Mouse (Mus musculus) liver, embryonic 16.5 days (tissue): ENCODE measurements around the gene Hist2h2bb. TPM values are rescaled to one million over a fixed set of nuclear protein-coding genes. Genes with fewer than 3 reads are reported as not detected.
"Not testable (repeated sequence)": the region's sequence is repeated elsewhere in the genome, so short reads cannot be mapped to it uniquely, and the experiment has no call there.

ENCODE experiments used
- ATAC-seq: fragments of 200-750 bp; cut with Nextera tagmentation; 2 replicates; pipeline ENCODE4 v1.8.0; 2017; ENCODE audit warnings: low read depth, mild to moderate bottlenecking, moderate number of reproducible peaks, moderate library complexity
- H3K27ac ChIP-seq: fragments of 300-500 bp; sonication (generic); 2 replicates; pipeline ENCODE4 v1.5.1; 2014; ENCODE audit warnings: mild to moderate bottlenecking, low read length
- H3K27me3 ChIP-seq: fragments of 300-500 bp; sonication (generic); 2 replicates; pipeline ENCODE4 v1.6.1; 2014; ENCODE audit warnings: low read depth, low read length, mixed read lengths; ENCODE audit not compliant: control insufficient read depth, insufficient read depth
- H3K36me3 ChIP-seq: fragments of 300-500 bp; sonication (generic); 2 replicates; pipeline ENCODE4 v1.6.1; 2014; ENCODE audit warnings: mild to moderate bottlenecking; ENCODE audit not compliant: control insufficient read depth, insufficient read depth
- H3K4me1 ChIP-seq: fragments of 300-500 bp; sonication (generic); 2 replicates; pipeline ENCODE4 v1.6.1; 2014; ENCODE audit warnings: low read depth, low read length, mixed read lengths; ENCODE audit not compliant: control insufficient read depth
- H3K4me2 ChIP-seq: fragments of 300-500 bp; sonication (generic); 2 replicates; pipeline ENCODE4 v1.6.1; 2014; ENCODE audit warnings: low read depth, low read length, mixed read lengths
- H3K4me3 ChIP-seq: fragments of 300-500 bp; sonication (generic); 2 replicates; pipeline ENCODE4 v1.5.1; 2014; ENCODE audit warnings: low read depth, mild to moderate bottlenecking, low read length
- H3K9ac ChIP-seq: fragments of 300-500 bp; sonication (generic); 2 replicates; pipeline ENCODE4 v1.6.1; 2014; ENCODE audit warnings: low read depth, low read length
- H3K9me3 ChIP-seq: fragments of 300-500 bp; sonication (generic); replicated peaks from 2 replicates; pipeline ENCODE4 v1.6.1; 2016; ENCODE audit warnings: low read length; ENCODE audit not compliant: control insufficient read depth
- WGBS: fragments of 180-500 bp; shearing (Covaris S2); extraction: QIAGEN DNeasy Blood & Tissue Kit; methylation state at CpG from one replicate; pipeline ENCODE4 v1.1.7; 2014; ENCODE audit not compliant: insufficient replicate concordance; 5-methylcytosine and 5-hydroxymethylcytosine counted together
- polyA plus RNA-seq: library from polyadenylated mRNA; unstranded; fragments of >200 nt; fragmentation: Nextera tagmentation; extraction: Ambion mirVana; gene quantifications from 2 replicates; pipeline ENCODE4 v1.2.1, GENCODE M21; 2015

Hist2h2bb gene
- polyA plus RNA-seq, 1 experiment from 2014 or later = 17.9 TPM

DNA sequence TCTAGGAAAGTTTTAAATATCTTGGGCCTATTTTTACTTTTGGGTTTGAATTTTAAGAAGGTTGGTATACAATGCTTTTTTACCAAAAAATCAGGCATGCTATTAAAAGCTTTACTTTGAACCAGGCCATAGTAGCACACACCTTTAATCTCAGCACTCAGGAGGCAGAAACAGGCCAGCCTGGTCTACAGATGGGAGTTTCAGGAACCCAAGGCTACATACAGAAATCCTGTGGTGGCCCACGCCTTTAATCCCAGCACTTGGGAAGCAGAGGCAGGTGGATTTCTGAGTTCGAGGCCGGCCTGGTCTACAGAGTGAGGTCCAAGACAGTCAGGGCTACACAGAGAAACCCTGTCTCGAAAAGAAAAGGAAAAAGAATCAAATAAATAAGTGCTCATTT is 2.0 kb upstream of the Hist2h2bb start:
- WGBS = 64% methylated on average over 4 of the region's 4 CpGs
- peak overlapping the region; percentile 73 for H3K4me2 ChIP-seq
- H3K9me3 ChIP-seq = no peaks in the 10 kb centered on the region
- ATAC-seq = no peak
- H3K27me3 ChIP-seq = no peaks in the 10 kb centered on the region
- H3K27ac ChIP-seq = peak overlapping the region; percentile 96
- no peaks in the 10 kb centered on the region for H3K36me3 ChIP-seq
- H3K4me1 ChIP-seq = peaks cover 36% of the 10 kb centered on the region
- peak overlapping the region; percentile 64 for H3K9ac ChIP-seq
- peak overlapping the region; percentile 54 for H3K4me3 ChIP-seq

DNA sequence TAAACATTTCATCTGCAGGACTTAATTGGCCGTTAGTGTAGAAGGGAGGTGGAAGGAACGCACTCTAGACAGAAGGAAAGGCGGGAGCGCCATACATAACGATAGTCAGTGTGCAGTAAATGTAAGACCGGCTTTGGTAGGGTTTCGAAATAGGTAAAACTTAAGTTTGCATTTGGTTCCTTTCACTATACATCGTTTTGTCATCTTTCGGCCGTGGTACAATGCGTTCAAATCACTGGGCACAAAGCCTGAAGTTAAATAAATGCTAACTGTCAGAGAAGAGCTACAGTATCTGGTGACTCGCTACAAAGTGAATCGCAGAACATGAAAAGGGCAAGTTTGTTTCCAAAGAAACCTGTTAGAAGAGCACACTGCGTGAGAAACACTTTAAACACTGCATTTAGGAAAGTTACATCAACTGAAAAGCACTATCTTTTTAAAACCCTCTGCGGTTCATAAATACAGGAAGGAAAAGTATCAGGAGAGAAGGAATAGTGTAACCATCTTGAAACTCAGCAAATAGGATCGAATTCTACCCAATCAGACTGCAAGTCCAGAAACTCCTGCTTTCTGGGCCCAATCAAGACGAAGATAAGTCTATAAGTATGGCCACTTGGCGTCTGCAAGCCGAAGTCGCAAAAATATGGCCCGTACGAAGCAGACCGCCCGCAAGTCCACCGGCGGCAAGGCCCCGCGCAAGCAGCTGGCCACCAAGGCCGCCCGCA is 1.3 kb upstream of the Hist2h2bb start, which contains the start of gene Hist2h3b:
Gene Hist2h3b (plus strand): TSS at position 604 of the 725 bp plus-strand sequence.
- peak within 1 kb of the TSS; percentile 73 for H3K4me2 ChIP-seq
- peak within 1 kb of the TSS; percentile 82 for H3K9ac ChIP-seq
- no peaks in the 10 kb centered on the region for H3K9me3 ChIP-seq
- H3K4me1 ChIP-seq = peaks cover 36% of the 10 kb centered on the region
- peak within 1 kb of the TSS; percentile 66 for H3K4me3 ChIP-seq
- H3K27me3 ChIP-seq = no peaks in the 10 kb centered on the region
- no peaks in the 10 kb centered on the region for H3K36me3 ChIP-seq
- WGBS = 22% methylated on average over 30 of the region's 30 CpGs
- peak within 1 kb of the TSS; percentile 98 for H3K27ac ChIP-seq
- peak; percentile 44 for ATAC-seq

DNA sequence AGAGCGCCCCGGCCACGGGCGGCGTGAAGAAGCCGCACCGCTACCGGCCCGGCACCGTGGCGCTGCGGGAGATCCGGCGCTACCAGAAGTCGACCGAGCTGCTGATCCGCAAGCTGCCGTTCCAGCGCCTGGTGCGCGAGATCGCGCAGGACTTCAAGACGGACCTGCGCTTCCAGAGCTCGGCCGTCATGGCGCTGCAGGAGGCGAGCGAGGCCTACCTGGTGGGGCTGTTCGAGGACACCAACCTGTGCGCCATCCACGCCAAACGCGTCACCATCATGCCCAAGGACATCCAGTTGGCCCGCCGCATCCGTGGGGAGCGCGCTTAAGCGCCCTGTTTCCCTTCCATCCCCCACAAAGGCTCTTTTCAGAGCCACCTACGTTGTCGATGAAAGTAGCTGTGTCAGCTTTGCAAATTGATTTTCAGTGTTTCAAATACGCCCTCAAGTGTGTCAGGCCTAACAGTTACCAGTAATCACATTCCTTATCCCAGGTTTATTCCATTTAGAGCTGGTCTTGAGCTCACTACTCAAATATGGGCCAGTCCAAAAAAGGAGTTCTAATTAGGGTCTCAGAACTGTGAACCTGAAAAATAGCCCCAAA is 675 bp upstream of the Hist2h2bb start:
- peak; percentile 27 for ATAC-seq
- Histone ChIP-seq H3K4me1 (peaks cover 35% of the 10 kb centered on the region), H3K4me3 (peak overlapping the region; percentile 64), H3K9ac (peak overlapping the region; percentile 82), H3K4me2 (peak overlapping the region; percentile 73), H3K27ac (peak overlapping the region; percentile 98)
- H3K27me3 ChIP-seq, H3K9me3 ChIP-seq, H3K36me3 ChIP-seq: not testable (repeated sequence)
- 0% methylated on average over 11 of the region's 44 CpGs for WGBS

DNA sequence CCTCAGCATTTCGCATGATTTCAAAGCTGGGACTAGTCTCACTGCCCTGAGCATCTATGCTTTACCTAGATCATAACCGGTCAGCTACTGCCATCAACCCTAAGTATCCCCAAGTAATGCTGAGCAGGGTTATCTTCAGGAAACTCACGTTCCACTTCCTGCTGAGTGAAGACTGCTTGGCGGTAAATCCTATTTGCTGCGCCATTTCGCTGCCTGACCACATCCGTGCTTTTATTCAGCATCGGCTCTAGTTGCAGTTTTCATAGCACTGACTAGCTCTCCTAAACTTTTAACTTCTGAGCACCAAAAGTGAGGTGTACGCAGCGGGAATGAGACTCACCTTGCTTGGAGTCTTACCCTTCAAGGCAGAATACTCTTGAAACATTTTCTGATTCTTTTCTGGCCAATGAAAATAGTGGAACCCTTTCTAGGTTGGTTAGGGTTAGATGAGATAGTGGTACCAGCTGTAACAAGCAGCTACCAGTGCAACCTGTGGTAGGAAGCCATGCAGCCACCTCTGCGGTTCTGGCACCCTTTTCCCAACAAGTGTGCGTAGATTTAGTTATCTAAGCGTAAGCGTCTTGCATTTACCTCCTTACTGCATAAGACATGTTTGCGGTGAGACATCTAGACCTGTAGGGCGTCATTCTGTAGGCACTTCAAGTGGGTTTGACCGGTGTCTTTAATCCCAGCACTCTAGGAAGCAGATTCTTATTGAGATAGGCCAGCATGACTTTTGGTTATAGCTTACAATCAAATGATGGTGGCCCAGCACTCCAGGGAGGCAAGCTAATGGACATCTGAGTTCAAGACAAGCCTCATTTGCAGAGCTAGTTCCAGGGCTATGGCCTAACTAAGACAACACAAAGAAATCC is 4.3 kb downstream of the Hist2h2bb start:
- Histone ChIP-seq H3K4me1 (peaks cover 18% of the 10 kb centered on the region), H3K27me3 (no peaks in the 10 kb centered on the region; the same call in 1 of the 2 replicates), H3K4me2 (peak overlapping the region; percentile 19; the same call in 1 of the 2 replicates), H3K27ac (no peak overlapping the region), H3K9ac (no peak overlapping the region), H3K36me3 (no peaks in the 10 kb centered on the region), H3K4me3 (0 out of 2 replicates have a peak overlapping the region, but pooled peaks have one; percentile 1), H3K9me3 (no peaks in the 10 kb centered on the region)
- WGBS = 40% methylated on average over 17 of the region's 17 CpGs
- ATAC-seq = no peak

DNA sequence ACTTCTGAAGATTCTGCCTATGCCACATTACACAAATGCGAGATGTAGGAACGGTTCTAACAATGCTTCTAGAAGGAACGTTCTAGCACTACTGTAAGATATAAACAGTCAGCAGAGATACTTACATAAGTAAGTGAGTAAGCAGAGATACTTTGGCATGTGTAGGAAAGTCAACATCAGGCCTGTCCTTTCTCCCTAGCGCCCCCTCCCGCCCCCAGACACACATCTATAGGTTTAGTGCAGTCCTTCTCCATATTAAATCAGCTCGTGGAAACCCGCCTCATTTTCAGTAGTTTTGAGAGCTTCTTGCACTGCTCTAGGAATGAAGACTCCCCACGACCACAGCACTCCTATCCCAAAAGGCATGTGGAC is 7.9 kb downstream of the Hist2h2bb start:
- Histone ChIP-seq H3K27ac (peak overlapping the region; percentile 82), H3K9me3 (no peaks in the 10 kb centered on the region), H3K4me3 (peak overlapping the region; percentile 73), H3K36me3 (no peaks in the 10 kb centered on the region), H3K27me3 (no peaks in the 10 kb centered on the region; the same call in 1 of the 2 replicates), H3K9ac (peak overlapping the region; percentile 90), H3K4me2 (peak overlapping the region; percentile 100), H3K4me1 (peaks cover 15% of the 10 kb centered on the region)
- ATAC-seq = peak; percentile 56
- 13% methylated on average over 8 of the region's 8 CpGs for WGBS

DNA sequence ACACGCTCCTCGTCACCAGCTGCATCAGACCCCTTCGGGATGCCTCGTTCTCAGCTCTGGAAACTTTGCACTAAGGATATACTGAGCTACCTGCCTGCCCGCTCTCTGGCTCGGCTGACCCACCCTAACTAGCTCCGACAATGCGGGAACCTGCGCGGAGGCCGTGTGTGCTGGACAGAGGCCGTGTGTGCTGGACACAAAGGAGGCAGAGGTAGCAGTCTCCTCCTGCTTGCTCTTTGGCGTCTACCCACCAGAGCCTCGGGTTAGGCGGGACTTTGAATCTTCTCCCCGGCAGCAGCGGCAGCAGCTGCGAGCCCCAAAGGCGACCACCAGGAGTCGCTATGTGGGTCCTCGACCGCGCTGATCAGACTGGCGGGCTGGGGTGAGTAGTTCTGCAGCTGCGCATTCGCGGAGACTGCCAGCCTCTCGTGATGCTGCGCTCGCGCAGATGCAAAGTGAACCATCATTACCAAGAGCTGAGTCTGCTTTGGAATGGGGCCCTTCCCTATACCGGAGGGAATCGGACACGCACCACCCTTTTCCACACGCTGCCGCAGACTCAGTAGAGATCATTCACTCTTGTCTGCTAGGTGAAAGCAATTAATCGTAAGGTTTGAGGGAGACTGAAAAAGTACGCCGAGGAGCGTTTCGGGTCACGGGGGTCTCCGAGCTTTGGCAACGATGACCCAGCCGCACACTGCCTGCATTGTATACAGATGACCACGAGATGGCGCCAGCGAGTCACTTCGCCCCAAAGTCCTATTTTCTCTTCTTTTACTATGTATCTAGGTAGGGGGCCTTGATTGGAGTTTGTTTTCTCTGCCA is 8.5 kb downstream of the Hist2h2bb start:
- H3K4me3 ChIP-seq = peak overlapping the region; percentile 73
- H3K9ac ChIP-seq = peak overlapping the region; percentile 90
- no peaks in the 10 kb centered on the region for H3K36me3 ChIP-seq
- peaks cover 15% of the 10 kb centered on the region for H3K4me1 ChIP-seq
- peak overlapping the region; percentile 100 for H3K4me2 ChIP-seq
- H3K27me3 ChIP-seq = peaks cover 5% of the 10 kb centered on the region
- under 1% methylated on average over 49 of the region's 49 CpGs for WGBS
- no peaks in the 10 kb centered on the region for H3K9me3 ChIP-seq
- H3K27ac ChIP-seq = peak overlapping the region; percentile 82
- peak; percentile 90 for ATAC-seq

DNA sequence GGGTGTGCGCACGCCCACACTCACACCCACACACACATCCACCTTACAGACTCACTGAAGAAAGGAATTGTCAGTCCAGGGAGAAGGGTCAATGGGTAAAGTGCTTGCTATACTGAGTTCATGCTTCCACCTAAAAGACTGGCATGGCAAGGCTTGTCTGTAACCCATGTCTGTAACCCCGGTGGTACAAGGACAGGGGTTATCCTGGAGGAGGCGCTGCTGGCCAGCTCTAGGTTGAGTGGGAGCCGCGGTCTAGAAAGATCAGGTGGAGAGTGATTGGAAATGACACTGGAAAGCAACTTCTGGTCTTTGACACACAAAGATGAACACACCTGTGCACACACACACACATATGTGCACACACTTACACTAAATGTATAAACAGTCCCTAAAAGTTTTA is 11.1 kb downstream of the Hist2h2bb start:
- Histone ChIP-seq H3K27ac (no peak overlapping the region), H3K4me3 (no peak overlapping the region), H3K4me1 (peaks cover 15% of the 10 kb centered on the region), H3K4me2 (no peak overlapping the region), H3K36me3 (no peaks in the 10 kb centered on the region), H3K27me3 (peaks cover 11% of the 10 kb centered on the region), H3K9ac (no peak overlapping the region), H3K9me3 (no peaks in the 10 kb centered on the region)
- no peak for ATAC-seq
- 48% methylated on average over 6 of the region's 6 CpGs for WGBS

DNA sequence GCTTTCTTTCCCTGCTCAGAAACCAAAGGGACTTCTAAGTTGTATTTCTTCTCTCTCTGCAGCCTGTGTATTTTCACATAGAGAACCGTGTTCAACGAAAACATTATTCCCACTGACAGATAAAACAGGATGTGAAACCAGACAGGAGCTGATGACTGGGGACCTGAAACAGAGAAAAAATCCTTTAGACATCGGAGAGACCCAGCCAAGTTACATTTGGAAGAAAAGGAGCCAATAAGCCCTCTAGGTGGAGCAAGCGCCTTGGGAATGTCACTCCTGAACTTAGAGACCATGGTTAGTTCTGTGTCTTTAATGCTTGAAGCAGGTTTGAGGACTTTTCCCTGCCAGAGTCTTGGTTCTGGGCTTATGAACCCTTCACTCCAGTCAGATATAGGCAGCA is 14.9 kb downstream of the Hist2h2bb start:
- Histone ChIP-seq H3K9me3 (no peaks in the 10 kb centered on the region), H3K4me2 (no peak overlapping the region), H3K4me1 (no peaks in the 10 kb centered on the region; the same call in 1 of the 2 replicates), H3K36me3 (no peaks in the 10 kb centered on the region), H3K27ac (no peak overlapping the region), H3K9ac (no peak overlapping the region), H3K27me3 (peaks cover 11% of the 10 kb centered on the region), H3K4me3 (no peak overlapping the region)
- ATAC-seq = no peak
- 17% methylated on average over 4 of the region's 4 CpGs for WGBS
